Comparison of ENCODE assay signal across 22 mouse cellular contexts in genomic region chr7:134229899-134230298, GRCm38 (mm10). TPM values are rescaled to one million over a fixed set of nuclear protein-coding genes. Genes with fewer than 3 reads are reported as not detected.
DNase-seq lines count a peak whose midpoint lies in the region; ATAC-seq and TF ChIP-seq lines count a peak whose summit lies in the region.
"Had no signal": no experiment of that assay in that cellular context is flagged by ENCODE, and none has a peak within 500 bp of the region (broad histone marks: within the 10 kb centered on the region; RNA-seq: fewer than 3 reads in every experiment).

No protein-coding gene starts in this region.

- 69% methylated on average over 2 of the region's 2 CpGs for WGBS in kidney, embryonic 15.5 days
- 44% methylated on average over 2 of the region's 2 CpGs for WGBS in lung, embryonic 14.5 days

- peaks cover 15% of the 10 kb centered on the region; the same call in 1 of the 2 replicates for H3K27me3 ChIP-seq in kidney, embryonic 15.5 days
- H3K27me3 ChIP-seq in lung, embryonic 14.5 days (ENCODE audit: insufficient read depth, low read length) = no peaks in the 10 kb centered on the region
- H3K27me3 ChIP-seq: CH12.LX had no signal

- no peak overlapping the region for H3K4me2 ChIP-seq in kidney, embryonic 15.5 days
- no peak overlapping the region for H3K4me2 ChIP-seq in lung, embryonic 14.5 days
- H3K4me2 ChIP-seq: embryonic facial prominence, embryonic 13.5 days; forebrain, embryonic 12.5 days; hindbrain, embryonic 13.5 days; limb, embryonic 15.5 days; midbrain, embryonic 13.5 days had no signal

- H3K4me3 ChIP-seq in kidney, embryonic 15.5 days (replicated peaks) = no peak overlapping the region
- no peak overlapping the region for H3K4me3 ChIP-seq in lung, embryonic 14.5 days (ENCODE audit: low read depth, low read length)
- H3K4me3 ChIP-seq: embryonic facial prominence, embryonic 13.5 days; erythroblast, embryonic 14.5 days; forebrain, embryonic 12.5 days; hindbrain, embryonic 13.5 days; limb, embryonic 10.5 days; limb, embryonic 15.5 days; midbrain, embryonic 13.5 days had no signal

- H3K27ac ChIP-seq in kidney, embryonic 15.5 days = 0 out of 2 replicates have a peak overlapping the region, but pooled peaks have one; percentile 41
- H3K27ac ChIP-seq in lung, embryonic 14.5 days (ENCODE audit: low read depth) = peak overlapping the region; percentile 19; the same call in 1 of the 2 replicates
- H3K27ac ChIP-seq: embryonic facial prominence, embryonic 13.5 days; forebrain, embryonic 12.5 days; hindbrain, embryonic 13.5 days; limb, embryonic 10.5 days; limb, embryonic 15.5 days; macrophage; midbrain, embryonic 13.5 days had no signal

- no peak overlapping the region for H3K9ac ChIP-seq in kidney, embryonic 15.5 days
- no peak overlapping the region for H3K9ac ChIP-seq in lung, embryonic 14.5 days
- H3K9ac ChIP-seq: embryonic facial prominence, embryonic 13.5 days; forebrain, embryonic 12.5 days; forebrain, postnatal 0 days; hindbrain, embryonic 13.5 days; limb, embryonic 15.5 days; midbrain, embryonic 13.5 days had no signal

- no peak for ATAC-seq in kidney, embryonic 15.5 days (replicated peaks; ENCODE audit: low FRiP score)
- no peak for ATAC-seq in lung, embryonic 14.5 days (ENCODE audit: insufficient read depth)
- ATAC-seq: activated CD4-positive, CD25-positive, alpha-beta regulatory T cell, adult 4 months; forebrain, postnatal 0 days; intestine, embryonic 16.5 days; midbrain, embryonic 13.5 days had no signal

- no peaks in the 10 kb centered on the region for H3K36me3 ChIP-seq in kidney, embryonic 15.5 days
- H3K36me3 ChIP-seq in lung, embryonic 14.5 days (ENCODE audit: insufficient read depth) = no peaks in the 10 kb centered on the region
- H3K36me3 ChIP-seq: embryonic facial prominence, embryonic 13.5 days; forebrain, embryonic 12.5 days; hindbrain, embryonic 13.5 days; limb, embryonic 10.5 days; limb, embryonic 15.5 days; midbrain, embryonic 13.5 days had no signal

- H3K9me3 ChIP-seq in kidney, embryonic 15.5 days (replicated peaks) = no peaks in the 10 kb centered on the region
- H3K9me3 ChIP-seq in lung, embryonic 14.5 days (ENCODE audit: low read depth, low read length) = no peaks in the 10 kb centered on the region
- H3K9me3 ChIP-seq: embryonic facial prominence, embryonic 13.5 days; forebrain, embryonic 12.5 days; hindbrain, embryonic 13.5 days; limb, embryonic 10.5 days; limb, embryonic 15.5 days; midbrain, embryonic 13.5 days had no signal

- peaks cover 47% of the 10 kb centered on the region for H3K4me1 ChIP-seq in kidney, embryonic 15.5 days
- H3K4me1 ChIP-seq in lung, embryonic 14.5 days (ENCODE audit: insufficient read depth) = peaks cover 24% of the 10 kb centered on the region

- peak; percentile 81 for DNase-seq in heart, adult 11 months
- no peak for DNase-seq in heart, adult 18-20 months
- no peak for DNase-seq in kidney, postnatal 14 days
- no peak for DNase-seq in lung, embryonic 14.5 days
- DNase-seq in lung, postnatal 25 days (ENCODE audit: low spot score) = no peak
- DNase-seq in yolk sac, embryonic 10.5 days (ENCODE audit: low spot score) = peak; percentile 17
- DNase-seq: adrenal gland, adult 2 months; cerebellum, adult 18-20 months; forebrain, postnatal 0 days; lung, adult 2 months had no signal

- TF ChIP-seq CTCF in lung, embryonic 14.5 days (IDR thresholded peaks at IDR 0.05; ENCODE audit: low read depth) = no peak

RNA-seq across cellular contexts. Expression of gene Adam12, which starts 2.0 kb away (rescaled TPM):
- total RNA-seq in heart, adult 18-20 months (2021) = 1 to 10 TPM in 1 of 2 experiments, under 1 TPM in 1; 0.42 to 2.1 TPM
- polyA plus RNA-seq in kidney, embryonic 15.5 days (2015; fragmentation: Nextera tagmentation; extraction: Ambion mirVana) = 4.6 and 6.8 TPM in 2 replicates
- 40.3 and 50.9 TPM in 2 replicates for polyA plus RNA-seq in lung, embryonic 14.5 days (2014; fragmentation: Nextera tagmentation; extraction: Ambion mirVana)
- total RNA-seq: CH12.LX had no signal
- polyA plus RNA-seq: macrophage had no signal

Comparison
In these comparisons a context has a peak if more than half of its experiments do, and no peak if none do; other contexts are left out.
1. DNase-seq: peak in heart, adult 11 months (single experiment) and yolk sac, embryonic 10.5 days (single experiment); none in heart, adult 18-20 months (0 of 2), kidney, postnatal 14 days (single experiment), lung, embryonic 14.5 days (single experiment) and lung, postnatal 25 days (single experiment).